Mouse (Mus musculus): ENCODE measurements around the gene Polr3e.

GRCm38 (mm10) chr7:120941214-120941613, 23.7 kb downstream of the Polr3e start:
- TF ChIP-seq CTCF (IDR thresholded peaks at IDR 0.05; ENCODE audit: low read depth, low read length) (no peak), POLR2A (IDR thresholded peaks at IDR 0.05; ENCODE audit: extremely low read depth, insufficient read depth, low read length) (no peak)
